Mouse (Mus musculus): ENCODE measurements around the gene Gm21304.
"Not testable (repeated sequence)": the region's sequence is repeated elsewhere in the genome, so short reads cannot be mapped to it uniquely, and the experiment has no call there.

Gene Gm21304

DNA sequence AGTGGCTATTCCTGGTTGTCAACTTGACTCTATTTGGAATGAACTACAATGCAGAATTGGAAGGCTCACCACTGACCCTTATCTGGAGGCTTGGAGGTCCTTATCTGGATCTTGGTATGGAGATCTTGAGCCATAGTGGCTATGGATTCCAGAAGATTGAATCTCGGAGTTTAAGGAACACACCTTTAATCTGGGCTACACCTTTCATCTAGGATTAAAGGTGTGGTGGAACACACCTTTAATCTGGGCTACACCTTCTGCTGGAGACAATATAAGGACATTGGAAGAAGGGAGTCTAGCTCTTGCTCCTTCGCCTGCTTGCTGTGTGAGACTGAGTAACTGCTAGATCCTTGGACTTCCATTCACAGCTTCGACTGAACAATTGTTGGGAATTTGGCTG, at the start of gene Gm21304:
Gene Gm21304, plus strand, starts transcription at position 301 of the 400 bp plus-strand sequence.
- DNase-seq (ENCODE audit: low read depth, low spot score) = not testable (repeated sequence)

DNA sequence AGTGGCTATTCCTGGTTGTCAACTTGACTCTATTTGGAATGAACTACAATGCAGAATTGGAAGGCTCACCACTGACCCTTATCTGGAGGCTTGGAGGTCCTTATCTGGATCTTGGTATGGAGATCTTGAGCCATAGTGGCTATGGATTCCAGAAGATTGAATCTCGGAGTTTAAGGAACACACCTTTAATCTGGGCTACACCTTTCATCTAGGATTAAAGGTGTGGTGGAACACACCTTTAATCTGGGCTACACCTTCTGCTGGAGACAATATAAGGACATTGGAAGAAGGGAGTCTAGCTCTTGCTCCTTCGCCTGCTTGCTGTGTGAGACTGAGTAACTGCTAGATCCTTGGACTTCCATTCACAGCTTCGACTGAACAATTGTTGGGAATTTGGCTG, 25.6 kb upstream of the Gm21304 start, which contains the start of gene Gm21293:
Gene Gm21293, plus strand, starts transcription at position 301 of the 400 bp plus-strand sequence.
- DNase-seq (ENCODE audit: low read depth, low spot score) = not testable (repeated sequence)

DNA sequence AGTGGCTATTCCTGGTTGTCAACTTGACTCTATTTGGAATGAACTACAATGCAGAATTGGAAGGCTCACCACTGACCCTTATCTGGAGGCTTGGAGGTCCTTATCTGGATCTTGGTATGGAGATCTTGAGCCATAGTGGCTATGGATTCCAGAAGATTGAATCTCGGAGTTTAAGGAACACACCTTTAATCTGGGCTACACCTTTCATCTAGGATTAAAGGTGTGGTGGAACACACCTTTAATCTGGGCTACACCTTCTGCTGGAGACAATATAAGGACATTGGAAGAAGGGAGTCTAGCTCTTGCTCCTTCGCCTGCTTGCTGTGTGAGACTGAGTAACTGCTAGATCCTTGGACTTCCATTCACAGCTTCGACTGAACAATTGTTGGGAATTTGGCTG, 17.1 kb upstream of the Gm21304 start, which contains the start of gene Gm6763:
Gene Gm6763, plus strand, starts transcription at position 301 of the 400 bp plus-strand sequence.
- DNase-seq (ENCODE audit: low read depth, low spot score) = not testable (repeated sequence)

DNA sequence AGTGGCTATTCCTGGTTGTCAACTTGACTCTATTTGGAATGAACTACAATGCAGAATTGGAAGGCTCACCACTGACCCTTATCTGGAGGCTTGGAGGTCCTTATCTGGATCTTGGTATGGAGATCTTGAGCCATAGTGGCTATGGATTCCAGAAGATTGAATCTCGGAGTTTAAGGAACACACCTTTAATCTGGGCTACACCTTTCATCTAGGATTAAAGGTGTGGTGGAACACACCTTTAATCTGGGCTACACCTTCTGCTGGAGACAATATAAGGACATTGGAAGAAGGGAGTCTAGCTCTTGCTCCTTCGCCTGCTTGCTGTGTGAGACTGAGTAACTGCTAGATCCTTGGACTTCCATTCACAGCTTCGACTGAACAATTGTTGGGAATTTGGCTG, 8.6 kb upstream of the Gm21304 start, which contains the start of gene Gm8764:
Gene Gm8764, plus strand, starts transcription at position 301 of the 400 bp plus-strand sequence.
- DNase-seq (ENCODE audit: low read depth, low spot score) = not testable (repeated sequence)

DNA sequence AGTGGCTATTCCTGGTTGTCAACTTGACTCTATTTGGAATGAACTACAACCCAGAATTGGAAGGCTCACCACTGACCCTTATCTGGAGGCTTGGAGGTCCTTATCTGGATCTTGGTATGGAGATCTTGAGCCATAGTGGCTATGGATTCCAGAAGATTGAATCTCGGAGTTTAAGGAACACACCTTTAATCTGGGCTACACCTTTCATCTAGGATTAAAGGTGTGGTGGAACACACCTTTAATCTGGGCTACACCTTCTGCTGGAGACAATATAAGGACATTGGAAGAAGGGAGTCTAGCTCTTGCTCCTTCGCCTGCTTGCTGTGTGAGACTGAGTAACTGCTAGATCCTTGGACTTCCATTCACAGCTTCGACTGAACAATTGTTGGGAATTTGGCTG, 8.4 kb downstream of the Gm21304 start, which contains the start of gene Gm21312:
Gene Gm21312, plus strand, starts transcription at position 301 of the 400 bp plus-strand sequence.
- not testable (repeated sequence) for DNase-seq (ENCODE audit: low read depth, low spot score)

GRCm38 (mm10) chr10:104185233-104185632, 16.9 kb downstream of the Gm21304 start, which contains the start of gene Gm20765:
Gene Gm20765, plus strand, starts transcription at chr10:104185533.
- not testable (repeated sequence) for DNase-seq (ENCODE audit: low read depth, low spot score)

DNA sequence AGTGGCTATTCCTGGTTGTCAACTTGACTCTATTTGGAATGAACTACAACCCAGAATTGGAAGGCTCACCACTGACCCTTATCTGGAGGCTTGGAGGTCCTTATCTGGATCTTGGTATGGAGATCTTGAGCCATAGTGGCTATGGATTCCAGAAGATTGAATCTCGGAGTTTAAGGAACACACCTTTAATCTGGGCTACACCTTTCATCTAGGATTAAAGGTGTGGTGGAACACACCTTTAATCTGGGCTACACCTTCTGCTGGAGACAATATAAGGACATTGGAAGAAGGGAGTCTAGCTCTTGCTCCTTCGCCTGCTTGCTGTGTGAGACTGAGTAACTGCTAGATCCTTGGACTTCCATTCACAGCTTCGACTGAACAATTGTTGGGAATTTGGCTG, 25.4 kb downstream of the Gm21304 start, which contains the start of gene Gm4340:
Gene Gm4340, plus strand, starts transcription at position 301 of the 400 bp plus-strand sequence.
- not testable (repeated sequence) for DNase-seq (ENCODE audit: low read depth, low spot score)

- DNase-seq (ENCODE audit: low read depth, low spot score) = no peak
Observed at GRCm38 (mm10) chr10:104209655-104210054, 41.3 kb downstream of the Gm21304 start.

GRCm38 (mm10) chr10:104210268-104210990, 42.1 kb downstream of the Gm21304 start:
- no peak for DNase-seq (ENCODE audit: low read depth, low spot score)

DNA sequence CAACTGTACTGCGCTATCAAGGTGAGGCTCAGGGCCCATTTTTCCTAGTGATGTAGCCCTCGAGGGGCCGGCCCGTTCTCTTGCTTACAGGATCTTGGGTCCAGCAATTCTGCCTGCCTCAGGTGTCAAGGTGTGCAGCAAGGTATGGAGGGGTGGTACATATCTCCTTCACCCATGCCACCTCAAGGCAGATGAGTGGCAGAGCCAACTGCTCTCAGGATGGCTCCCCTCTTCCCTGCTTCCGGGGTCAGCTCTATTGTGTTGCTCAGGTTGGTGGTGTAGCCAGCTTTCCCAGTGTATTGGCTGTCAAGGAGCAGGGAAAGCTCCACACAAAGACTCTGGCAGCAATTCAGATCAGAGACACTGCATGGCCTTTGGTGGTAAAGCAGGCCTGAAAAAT, 46.2 kb downstream of the Gm21304 start:
- no peak for DNase-seq (ENCODE audit: low read depth, low spot score)
